Mouse (Mus musculus) cortical plate, adult 2 months (tissue): ENCODE measurements around the gene Opa3.

Experiments
- CTCF ChIP-seq: fragments of 200-500 bp; IDR thresholded peaks from 2 replicates; pipeline ENCODE4 v1.5.1; 2011; ENCODE audit warnings: mild to moderate bottlenecking, control low read depth, low read length; ENCODE audit not compliant: insufficient read depth; ENCODE audit errors: extremely low read depth
- POLR2A ChIP-seq: fragments of 200-500 bp; IDR thresholded peaks from 2 replicates; pipeline ENCODE4 v1.6.1; 2011; ENCODE audit warnings: mild to moderate bottlenecking, low read length, control low read depth; ENCODE audit not compliant: insufficient read depth; ENCODE audit errors: extremely low read depth

GRCm38 (mm10) chr7:19230041-19230580, 2.0 kb downstream of the Opa3 start:
- TF ChIP-seq POLR2A (no peak), CTCF (no peak)
